Mouse (Mus musculus) embryonic facial prominence, embryonic 12.5 days (tissue): ENCODE measurements around the gene Selenon. TPM values are rescaled to one million over a fixed set of nuclear protein-coding genes. Genes with fewer than 3 reads are reported as not detected.
A peak's percentile ranks its signal among the peaks of the same experiment; 100 is the strongest.
"Not testable (repeated sequence)": the region's sequence is repeated elsewhere in the genome, so short reads cannot be mapped to it uniquely, and the experiment has no call there.

ENCODE experiments used
- ATAC-seq: fragments of 200-750 bp; cut with Nextera tagmentation; 2 replicates; pipeline ENCODE4 v1.8.0; 2017; ENCODE audit not compliant: insufficient number of reproducible peaks, insufficient read depth, low FRiP score, low TSS enrichment
- H3K27ac ChIP-seq: fragments of 300-500 bp; sonication (generic); 2 replicates; pipeline ENCODE4 v1.5.1; 2016; ENCODE audit warnings: mild to moderate bottlenecking
- H3K27me3 ChIP-seq: fragments of 300-500 bp; sonication (generic); 2 replicates; pipeline ENCODE4 v1.6.1; 2016; ENCODE audit warnings: mild to moderate bottlenecking, moderate library complexity
- H3K36me3 ChIP-seq: fragments of 300-500 bp; sonication (generic); 2 replicates; pipeline ENCODE4 v1.6.1; 2016; ENCODE audit warnings: mild to moderate bottlenecking
- H3K4me1 ChIP-seq: fragments of 300-500 bp; sonication (generic); 2 replicates; pipeline ENCODE4 v1.6.1; 2016
- H3K4me2 ChIP-seq: fragments of 300-500 bp; sonication (generic); replicated peaks from 2 replicates; pipeline ENCODE4 v1.6.1; 2016; ENCODE audit warnings: mild to moderate bottlenecking, moderate library complexity
- H3K4me3 ChIP-seq: fragments of 300-500 bp; sonication (generic); 2 replicates; pipeline ENCODE4 v1.5.1; 2016; ENCODE audit warnings: mild to moderate bottlenecking
- H3K9ac ChIP-seq: fragments of 300-500 bp; sonication (generic); 2 replicates; pipeline ENCODE4 v1.6.1; 2016; ENCODE audit warnings: mild to moderate bottlenecking, moderate library complexity
- H3K9me3 ChIP-seq: fragments of 300-500 bp; sonication (generic); 2 replicates; pipeline ENCODE4 v1.6.1; 2016; ENCODE audit warnings: mild to moderate bottlenecking, moderate library complexity
- WGBS: fragments of 180-500 bp; shearing (Covaris S2); methylation state at CpG from one replicate; pipeline ENCODE4 v1.1.7; 2016; 5-methylcytosine and 5-hydroxymethylcytosine counted together
- polyA plus RNA-seq: library from polyadenylated mRNA; unstranded; fragments of >200 nt; fragmentation: Nextera tagmentation; extraction: Ambion mirVana; gene quantifications from 2 replicates; pipeline ENCODE4 v1.2.1, GENCODE M21; 2016

Selenon gene
- polyA plus RNA-seq, 1 experiment from 2014 or later = 27.3 TPM

DNA sequence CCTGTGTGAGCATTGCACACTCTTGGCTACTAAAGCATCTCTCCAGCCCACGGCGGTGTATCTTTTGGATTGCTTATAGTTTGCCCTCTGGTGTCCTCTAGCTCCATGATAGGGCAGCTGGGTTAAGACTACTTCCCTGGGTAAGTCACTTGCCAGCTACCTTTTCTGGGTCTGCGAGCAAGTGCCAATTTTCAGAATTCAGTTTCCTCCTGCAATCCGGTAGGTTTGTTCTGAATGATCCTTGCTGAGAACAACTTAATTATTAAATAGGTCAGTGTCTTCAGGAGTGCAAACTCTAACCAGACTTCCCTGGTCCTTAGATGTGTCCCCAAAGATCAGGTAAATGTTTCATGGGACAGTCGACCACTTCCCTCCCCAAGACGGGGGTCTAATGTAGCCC, 50.9 kb downstream of the Selenon start:
- Histone ChIP-seq H3K4me2 (no peak overlapping the region), H3K4me3 (no peak overlapping the region), H3K36me3 (no peaks in the 10 kb centered on the region), H3K9me3 (no peaks in the 10 kb centered on the region), H3K27ac (no peak overlapping the region), H3K27me3 (no peaks in the 10 kb centered on the region), H3K4me1 (peaks cover 16% of the 10 kb centered on the region), H3K9ac (no peak overlapping the region)
- ATAC-seq = no peak
- 90% methylated on average over 6 of the region's 6 CpGs for WGBS

DNA sequence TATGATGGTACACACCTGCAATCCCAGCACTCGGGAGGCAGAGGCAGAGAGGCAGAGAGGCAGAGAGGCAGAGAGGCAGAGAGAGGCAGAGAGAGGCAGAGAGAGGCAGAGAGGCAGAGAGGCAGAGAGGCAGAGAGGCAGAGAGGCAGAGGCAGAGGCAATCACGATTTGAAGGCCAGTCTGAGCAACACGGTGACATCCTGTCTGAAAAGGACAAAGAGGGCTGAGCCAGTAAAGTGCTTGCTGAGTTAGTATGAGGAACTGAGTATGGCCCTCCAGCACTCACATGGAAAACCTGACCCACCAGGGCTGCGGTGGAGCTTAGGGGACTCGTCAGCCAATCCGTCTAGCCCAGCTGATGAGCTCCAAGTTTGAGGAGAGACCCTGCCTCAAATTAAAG, 53.0 kb downstream of the Selenon start:
- H3K4me3 ChIP-seq, ATAC-seq, H3K36me3 ChIP-seq, H3K9me3 ChIP-seq, H3K27ac ChIP-seq, H3K27me3 ChIP-seq, H3K9ac ChIP-seq, H3K4me2 ChIP-seq: not testable (repeated sequence)
- WGBS = 80% methylated on average over 6 of the region's 6 CpGs
- peaks cover 28% of the 10 kb centered on the region for H3K4me1 ChIP-seq

GRCm38 (mm10) chr4:134497986-134498731, 53.8 kb downstream of the Selenon start:
- Histone ChIP-seq H3K27ac (peak overlapping the region; percentile 23; the same call in 1 of the 2 replicates), H3K9ac (no peak overlapping the region), H3K4me3 (0 out of 2 replicates have a peak overlapping the region, but pooled peaks have one; percentile 52), H3K9me3 (no peaks in the 10 kb centered on the region), H3K27me3 (no peaks in the 10 kb centered on the region), H3K4me2 (no peak overlapping the region), H3K4me1 (peaks cover 28% of the 10 kb centered on the region), H3K36me3 (no peaks in the 10 kb centered on the region)
- no peak for ATAC-seq
- 72% methylated on average over 12 of the region's 12 CpGs for WGBS

- peaks cover 28% of the 10 kb centered on the region for H3K4me1 ChIP-seq
- H3K27me3 ChIP-seq = no peaks in the 10 kb centered on the region
- H3K4me2 ChIP-seq = peak overlapping the region; percentile 98
- H3K9me3 ChIP-seq = no peaks in the 10 kb centered on the region
- H3K36me3 ChIP-seq = no peaks in the 10 kb centered on the region
- no peak overlapping the region for H3K27ac ChIP-seq
- WGBS = 10% methylated on average over 6 of the region's 6 CpGs
- H3K9ac ChIP-seq = peak overlapping the region; percentile 57
- ATAC-seq = no peak
- H3K4me3 ChIP-seq = peak overlapping the region; percentile 52
Measured at GRCm38 (mm10) chr4:134497223-134497622, 54.7 kb downstream of the Selenon start.

- Histone ChIP-seq H3K9ac (peak within 1 kb of the TSS; percentile 57), H3K4me3 (peak within 1 kb of the TSS; percentile 52), H3K27me3 (no peaks in the 10 kb centered on the region), H3K4me2 (peak within 1 kb of the TSS; percentile 98), H3K36me3 (no peaks in the 10 kb centered on the region), H3K4me1 (peaks cover 28% of the 10 kb centered on the region), H3K27ac (no peak within 1 kb of the TSS), H3K9me3 (no peaks in the 10 kb centered on the region)
- WGBS = 4% methylated on average over 35 of the region's 35 CpGs
- ATAC-seq = no peak; the same call in 1 of the 2 replicates
Measured at GRCm38 (mm10) chr4:134496595-134497210, 55.3 kb downstream of the Selenon start, which contains the start of gene Paqr7. Gene Paqr7, plus strand, starts transcription at chr4:134496697.

GRCm38 (mm10) chr4:134495546-134495923, 56.4 kb downstream of the Selenon start:
- WGBS = 65% methylated on average over 5 of the region's 5 CpGs
- H3K9me3 ChIP-seq = no peaks in the 10 kb centered on the region
- no peak overlapping the region for H3K4me2 ChIP-seq
- no peaks in the 10 kb centered on the region; the same call in 1 of the 2 replicates for H3K27me3 ChIP-seq
- no peak overlapping the region for H3K27ac ChIP-seq
- no peak overlapping the region for H3K9ac ChIP-seq
- H3K4me1 ChIP-seq = peaks cover 28% of the 10 kb centered on the region
- H3K4me3 ChIP-seq = no peak overlapping the region
- H3K36me3 ChIP-seq = no peaks in the 10 kb centered on the region
- ATAC-seq = no peak

DNA sequence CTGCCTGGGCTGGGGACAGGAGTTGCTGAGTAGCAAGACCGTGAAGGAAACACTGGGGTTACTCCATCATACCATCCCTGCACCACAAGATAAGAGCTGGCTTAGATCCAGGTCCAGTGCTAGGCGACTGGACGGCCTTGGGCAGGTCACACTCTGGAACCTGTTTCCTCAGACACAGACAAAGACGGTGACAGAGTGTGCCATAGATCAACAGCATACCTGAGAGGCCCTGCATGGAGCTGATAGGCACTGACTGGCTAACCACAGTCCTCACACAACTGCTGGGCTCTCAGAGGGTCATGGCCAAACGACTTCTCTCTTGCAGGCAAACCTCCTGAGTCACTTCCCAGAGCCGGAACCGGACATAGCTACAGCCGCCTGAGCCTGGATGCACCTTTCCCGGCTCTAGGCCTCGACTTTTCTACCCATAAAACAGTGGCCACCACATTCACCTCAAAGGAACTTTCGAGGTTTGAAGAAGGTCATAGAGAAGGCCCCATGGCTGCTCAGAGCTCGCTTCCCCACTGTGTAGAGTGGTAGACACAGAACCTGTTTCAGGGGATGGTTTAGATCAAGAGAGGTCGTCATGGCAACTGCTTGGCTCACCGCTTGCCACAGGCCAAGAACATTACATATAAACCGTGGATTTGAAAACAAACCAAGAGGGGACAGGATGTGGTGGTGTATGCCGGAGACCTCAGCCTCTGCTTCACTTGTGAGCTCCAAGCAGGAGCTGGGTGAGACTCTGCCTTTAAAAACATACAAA, 57.0 kb downstream of the Selenon start:
- ATAC-seq = no peak
- Histone ChIP-seq H3K9ac (no peak overlapping the region), H3K36me3 (no peaks in the 10 kb centered on the region), H3K27ac (no peak overlapping the region), H3K9me3 (no peaks in the 10 kb centered on the region), H3K4me3 (no peak overlapping the region), H3K4me1 (peaks cover 28% of the 10 kb centered on the region), H3K27me3 (no peaks in the 10 kb centered on the region; the same call in 1 of the 2 replicates), H3K4me2 (no peak overlapping the region)
- 65% methylated on average over 16 of the region's 16 CpGs for WGBS

GRCm38 (mm10) chr4:134494161-134494560, 57.8 kb downstream of the Selenon start:
- H3K27ac ChIP-seq, H3K9ac ChIP-seq, H3K27me3 ChIP-seq, H3K9me3 ChIP-seq, ATAC-seq, H3K4me3 ChIP-seq, H3K4me2 ChIP-seq, H3K36me3 ChIP-seq: not testable (repeated sequence)
- WGBS = 94% methylated on average over 6 of the region's 6 CpGs
- peaks cover 28% of the 10 kb centered on the region for H3K4me1 ChIP-seq

DNA sequence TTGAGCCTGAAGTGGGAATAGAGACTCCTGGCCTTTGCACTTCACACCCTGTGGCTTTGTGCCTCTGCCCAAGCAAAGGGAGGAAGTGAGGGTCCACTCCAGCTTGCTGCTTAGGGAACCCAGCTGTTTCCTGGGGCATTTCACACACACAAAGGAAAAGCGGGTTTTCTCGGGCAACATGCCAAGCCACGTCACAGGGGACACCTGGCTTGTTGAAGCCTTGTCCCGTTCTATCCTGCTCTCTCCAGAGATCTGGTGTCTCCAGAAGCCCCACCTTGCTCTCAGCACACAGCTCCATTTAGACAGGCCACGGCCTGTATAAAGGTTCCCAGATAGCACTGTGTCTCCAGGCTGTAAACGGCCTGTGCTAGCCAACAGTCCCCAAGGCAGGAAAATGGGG, 60.2 kb downstream of the Selenon start:
- WGBS = 80% methylated on average over 6 of the region's 6 CpGs
- Histone ChIP-seq H3K36me3 (no peaks in the 10 kb centered on the region), H3K4me1 (peaks cover 17% of the 10 kb centered on the region; the same call in 1 of the 2 replicates)

GRCm38 (mm10) chr4:134489986-134490665, 61.8 kb downstream of the Selenon start:
- Histone ChIP-seq H3K4me3 (no peak overlapping the region), H3K27me3 (no peaks in the 10 kb centered on the region; the same call in 1 of the 2 replicates), H3K9me3 (no peaks in the 10 kb centered on the region), H3K36me3 (no peaks in the 10 kb centered on the region), H3K4me2 (no peak overlapping the region), H3K27ac (no peak overlapping the region), H3K4me1 (peaks cover 5% of the 10 kb centered on the region; the same call in 1 of the 2 replicates), H3K9ac (no peak overlapping the region)
- WGBS = 86% methylated on average over 11 of the region's 11 CpGs
- ATAC-seq = no peak

More for the DNA sequence above, 60.2 kb downstream of the Selenon start:
- Histone ChIP-seq H3K4me3 (0 out of 2 replicates have a peak overlapping the region, but pooled peaks have one; percentile 10), H3K4me2 (no peak overlapping the region), H3K27me3 (no peaks in the 10 kb centered on the region; the same call in 1 of the 2 replicates), H3K9ac (no peak overlapping the region), H3K27ac (no peak overlapping the region), H3K9me3 (no peaks in the 10 kb centered on the region)
- ATAC-seq = no peak

- Histone ChIP-seq H3K36me3 (no peaks in the 10 kb centered on the region), H3K4me2 (no peak overlapping the region), H3K9me3 (no peaks in the 10 kb centered on the region), H3K4me3 (no peak overlapping the region), H3K4me1 (no peaks in the 10 kb centered on the region), H3K27me3 (peaks cover 3% of the 10 kb centered on the region; the same call in 1 of the 2 replicates), H3K27ac (no peak overlapping the region), H3K9ac (no peak overlapping the region)
- ATAC-seq = no peak
- WGBS = 91% methylated on average over 5 of the region's 5 CpGs
Measured at GRCm38 (mm10) chr4:134488211-134488610, 63.8 kb downstream of the Selenon start.
